Mouse (Mus musculus) hindbrain, embryonic 11.5 days (tissue): ENCODE data around the gene Krtap16-1. TPM values are rescaled to one million over a fixed set of nuclear protein-coding genes. Genes with fewer than 3 reads are reported as not detected.
A peak's percentile ranks its signal among the peaks of the same experiment; 100 is the strongest.

Experiments used
- ATAC-seq: fragments of 200-750 bp; cut with Nextera tagmentation; 2 replicates; pipeline ENCODE4 v1.8.0; 2017; ENCODE audit warnings: mild to moderate bottlenecking, moderate TSS enrichment, moderate library complexity; ENCODE audit not compliant: low FRiP score
- DNase-seq: peaks from one replicate; pipeline ENCODE4 v3.0.0-alpha.2; 2015; ENCODE audit warnings: low spot score
- H3K27ac ChIP-seq: fragments of 300-500 bp; sonication (generic); 2 replicates; pipeline ENCODE4 v1.5.1; 2014; ENCODE audit warnings: mild to moderate bottlenecking, low read depth, low read length
- H3K27me3 ChIP-seq: fragments of 300-500 bp; sonication (generic); 2 replicates; pipeline ENCODE4 v1.6.1; 2014; ENCODE audit warnings: mild to moderate bottlenecking, low read length, moderate library complexity, mixed read lengths; ENCODE audit not compliant: control insufficient read depth, insufficient read depth
- H3K36me3 ChIP-seq: fragments of 300-500 bp; sonication (generic); 2 replicates; pipeline ENCODE4 v1.6.1; 2014; ENCODE audit warnings: mild to moderate bottlenecking, low read length, moderate library complexity, mixed read lengths; ENCODE audit not compliant: control insufficient read depth, insufficient read depth
- H3K4me1 ChIP-seq: fragments of 300-500 bp; sonication (generic); replicated peaks from 2 replicates; pipeline ENCODE4 v1.6.1; 2014; ENCODE audit warnings: low read length, mixed read lengths; ENCODE audit not compliant: control insufficient read depth, insufficient read depth
- H3K4me2 ChIP-seq: fragments of 300-500 bp; sonication (generic); replicated peaks from 2 replicates; pipeline ENCODE4 v1.6.1; 2014; ENCODE audit warnings: mild to moderate bottlenecking, low read depth, low read length
- H3K4me3 ChIP-seq: fragments of 300-500 bp; sonication (generic); 2 replicates; pipeline ENCODE4 v1.5.1; 2014; ENCODE audit warnings: low read depth, low read length
- H3K9ac ChIP-seq: fragments of 300-500 bp; sonication (generic); 2 replicates; pipeline ENCODE4 v1.6.1; 2014; ENCODE audit warnings: low read depth, low read length
- H3K9me3 ChIP-seq: fragments of 300-500 bp; sonication (generic); 2 replicates; pipeline ENCODE4 v1.6.1; 2016; ENCODE audit warnings: low read length; ENCODE audit not compliant: control insufficient read depth
- WGBS: fragments of 180-500 bp; shearing (Covaris S2); extraction: QIAGEN DNeasy Blood & Tissue Kit; methylation state at CpG from one replicate; pipeline ENCODE4 v1.1.7; 2014; 5-methylcytosine and 5-hydroxymethylcytosine counted together
- polyA plus RNA-seq: library from polyadenylated mRNA; unstranded; fragments of >200 nt; fragmentation: Nextera tagmentation; extraction: Ambion mirVana; gene quantifications from 2 replicates; pipeline ENCODE4 v1.2.1, GENCODE M21; 2014

The Krtap16-1 gene
- polyA plus RNA-seq, 1 experiment from 2014 or later, result not detected

- no peaks in the 10 kb centered on the region for H3K36me3 ChIP-seq
- H3K4me2 ChIP-seq, result no peak overlapping the region
- 90% methylated on average over 8 of the region's 8 CpGs for WGBS
- no peaks in the 10 kb centered on the region for H3K27me3 ChIP-seq
- no peak overlapping the region for H3K27ac ChIP-seq
- no peaks in the 10 kb centered on the region for H3K9me3 ChIP-seq
- DNase-seq (no peak), ATAC-seq (no peak)
- H3K4me1 ChIP-seq, result no peaks in the 10 kb centered on the region
- H3K4me3 ChIP-seq, result no peak overlapping the region
- H3K9ac ChIP-seq, result no peak overlapping the region
Measured at GRCm38 (mm10) chr11:100005905-100006304, 19.5 kb upstream of the Krtap16-1 start.

GRCm38 (mm10) chr11:100004846-100005245 is 18.4 kb upstream of the Krtap16-1 start:
- H3K9ac ChIP-seq, result no peak overlapping the region
- 30% methylated on average over 6 of the region's 6 CpGs for WGBS
- H3K27ac ChIP-seq, result no peak overlapping the region
- DNase-seq, result peak; percentile 66
- H3K36me3 ChIP-seq, result no peaks in the 10 kb centered on the region
- H3K27me3 ChIP-seq, result no peaks in the 10 kb centered on the region
- no peak overlapping the region for H3K4me2 ChIP-seq
- ATAC-seq, result no peak
- no peak overlapping the region for H3K4me3 ChIP-seq
- H3K9me3 ChIP-seq, result no peaks in the 10 kb centered on the region
- no peaks in the 10 kb centered on the region for H3K4me1 ChIP-seq

- no peak for DNase-seq
- ATAC-seq, result no peak
- Histone ChIP-seq H3K27me3 (no peaks in the 10 kb centered on the region), H3K9ac (no peak overlapping the region), H3K9me3 (no peaks in the 10 kb centered on the region), H3K27ac (no peak overlapping the region), H3K4me2 (no peak overlapping the region), H3K36me3 (no peaks in the 10 kb centered on the region), H3K4me1 (no peaks in the 10 kb centered on the region), H3K4me3 (no peak overlapping the region)
- WGBS, result 90% methylated on average over 7 of the region's 7 CpGs
Measured at GRCm38 (mm10) chr11:99999091-99999490, 12.7 kb upstream of the Krtap16-1 start.

- WGBS, result 63% methylated on average over 4 of the region's 4 CpGs
- no peaks in the 10 kb centered on the region for H3K9me3 ChIP-seq
- no peak overlapping the region for H3K4me2 ChIP-seq
- H3K36me3 ChIP-seq, result no peaks in the 10 kb centered on the region
- no peak overlapping the region for H3K4me3 ChIP-seq
- DNase-seq (no peak), ATAC-seq (no peak)
- H3K27me3 ChIP-seq, result no peaks in the 10 kb centered on the region
- no peaks in the 10 kb centered on the region for H3K4me1 ChIP-seq
- no peak overlapping the region for H3K27ac ChIP-seq
- H3K9ac ChIP-seq, result no peak overlapping the region
Measured at GRCm38 (mm10) chr11:99994384-99994661, 7.9 kb upstream of the Krtap16-1 start.

GRCm38 (mm10) chr11:99993620-99994383 is 7.4 kb upstream of the Krtap16-1 start, which contains the start of gene Krtap17-1:
TSS of gene Krtap17-1 (minus strand) at chr11:99993994.
- Histone ChIP-seq H3K4me1 (no peaks in the 10 kb centered on the region), H3K27me3 (no peaks in the 10 kb centered on the region), H3K27ac (no peak within 1 kb of the TSS), H3K4me3 (no peak within 1 kb of the TSS), H3K9ac (peak within 1 kb of the TSS; percentile 34; the same call in 1 of the 2 replicates), H3K36me3 (no peaks in the 10 kb centered on the region), H3K4me2 (peak within 1 kb of the TSS; percentile 14; the same call in 1 of the 2 replicates), H3K9me3 (no peaks in the 10 kb centered on the region)
- 36% methylated on average over 23 of the region's 26 CpGs for WGBS
- ATAC-seq (no peak), DNase-seq (peak; percentile 2)

GRCm38 (mm10) chr11:99990571-99990970 is 4.2 kb upstream of the Krtap16-1 start:
- ATAC-seq, result no peak
- no peaks in the 10 kb centered on the region for H3K36me3 ChIP-seq
- H3K4me2 ChIP-seq, result no peak overlapping the region
- 76% methylated on average over 3 of the region's 3 CpGs for WGBS
- H3K4me1 ChIP-seq, result no peaks in the 10 kb centered on the region
- H3K9me3 ChIP-seq, result no peaks in the 10 kb centered on the region
- no peak overlapping the region for H3K4me3 ChIP-seq
- no peak for DNase-seq
- no peak overlapping the region for H3K9ac ChIP-seq
- no peak overlapping the region for H3K27ac ChIP-seq
- H3K27me3 ChIP-seq, result no peaks in the 10 kb centered on the region

GRCm38 (mm10) chr11:99989881-99990405 is 3.5 kb upstream of the Krtap16-1 start:
- DNase-seq (no peak), ATAC-seq (no peak)
- Histone ChIP-seq H3K27me3 (no peaks in the 10 kb centered on the region), H3K36me3 (no peaks in the 10 kb centered on the region), H3K27ac (no peak overlapping the region), H3K9me3 (no peaks in the 10 kb centered on the region), H3K4me2 (no peak overlapping the region), H3K4me3 (no peak overlapping the region), H3K9ac (no peak overlapping the region), H3K4me1 (no peaks in the 10 kb centered on the region)
- 84% methylated on average over 6 of the region's 6 CpGs for WGBS

- 91% methylated on average over 3 of the region's 3 CpGs for WGBS
- ATAC-seq (no peak), DNase-seq (no peak)
- no peaks in the 10 kb centered on the region for H3K36me3 ChIP-seq
- H3K27me3 ChIP-seq, result no peaks in the 10 kb centered on the region
- H3K4me3 ChIP-seq, result no peak overlapping the region
- no peak overlapping the region for H3K9ac ChIP-seq
- H3K9me3 ChIP-seq, result no peaks in the 10 kb centered on the region
- no peaks in the 10 kb centered on the region for H3K4me1 ChIP-seq
- no peak overlapping the region for H3K4me2 ChIP-seq
- H3K27ac ChIP-seq, result no peak overlapping the region
Measured at GRCm38 (mm10) chr11:99988530-99988929, 2.1 kb upstream of the Krtap16-1 start.
